Mouse (Mus musculus): Measurements from ENCODE around the gene Wdr74.
A peak's percentile ranks its signal among the peaks of the same experiment; 100 is the strongest.

Wdr74 gene

DNA sequence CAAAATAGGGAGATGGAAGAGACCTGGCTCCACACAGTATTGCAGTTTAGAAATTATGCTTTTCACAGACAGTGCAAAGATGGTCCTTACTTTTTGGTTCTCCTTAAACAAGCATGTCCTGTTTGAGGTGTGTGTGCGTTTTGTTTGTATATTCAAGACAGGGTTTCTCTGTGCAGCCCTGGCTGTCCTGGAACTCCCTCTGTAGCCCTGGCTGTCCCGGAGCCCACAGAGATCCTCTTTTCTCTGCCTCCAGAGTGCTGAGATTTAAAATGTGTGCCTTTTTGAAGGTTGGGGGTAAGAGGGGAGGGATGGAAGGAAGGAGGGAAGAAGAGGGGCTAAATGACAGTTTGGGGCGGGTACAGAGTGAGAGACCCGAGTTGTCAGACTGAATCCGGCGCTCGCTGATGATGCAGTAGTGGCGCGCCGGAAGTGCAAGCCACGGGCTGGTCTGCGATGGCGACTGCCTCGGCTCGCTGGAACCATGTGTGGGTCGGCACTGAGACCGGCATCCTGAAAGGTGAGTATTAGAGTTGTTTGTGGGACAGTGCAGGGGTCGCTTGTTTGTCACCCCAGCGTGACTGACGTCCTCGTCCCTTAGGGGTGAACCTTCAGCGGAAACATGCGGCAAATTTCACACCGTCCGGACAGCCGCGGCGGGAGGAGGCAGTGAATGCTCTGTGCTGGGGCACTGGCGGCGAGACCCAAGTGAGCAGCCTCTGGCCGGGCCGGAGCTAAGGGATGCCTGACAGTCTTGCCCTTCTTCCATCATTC lies at the start of gene Wdr74:
Gene Wdr74 (plus strand): TSS at position 439 of the 771 bp plus-strand sequence.
- DNase-seq (ENCODE audit: low spot score) = peak; percentile 93

DNA sequence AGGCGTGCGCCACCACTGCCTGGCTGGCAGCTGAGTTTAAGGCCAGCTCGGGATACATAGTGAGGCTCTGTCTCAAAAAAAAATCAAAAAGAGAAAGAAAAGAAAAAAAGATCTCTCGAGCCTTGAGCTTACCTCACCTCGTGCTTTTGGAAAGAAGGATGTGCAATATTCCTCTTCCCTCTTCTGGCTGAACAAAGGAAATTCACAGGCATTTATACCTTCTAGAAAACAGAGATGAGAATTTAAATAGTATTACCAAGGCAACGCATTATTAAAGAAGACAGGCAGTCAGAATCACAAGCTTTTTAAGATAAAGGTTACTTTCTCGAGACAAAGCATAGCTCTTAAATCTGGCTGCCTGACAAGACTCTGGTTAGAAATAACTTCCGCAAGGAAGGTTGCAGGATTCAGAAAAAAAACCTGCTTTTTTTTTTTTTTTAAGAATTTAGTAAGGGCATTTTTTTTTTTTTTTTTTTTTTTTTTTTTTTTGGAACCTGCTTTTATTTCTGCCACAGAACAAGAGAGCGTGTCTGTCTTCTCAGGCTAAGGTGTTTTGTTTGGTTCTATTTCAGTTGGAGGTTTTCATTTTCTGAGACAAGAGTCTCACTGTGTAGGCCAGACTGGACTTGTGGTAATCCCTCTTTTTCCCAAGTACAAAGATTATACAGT lies 43.6 kb upstream of the Wdr74 start:
- DNase-seq (ENCODE audit: low spot score) = no peak

DNA sequence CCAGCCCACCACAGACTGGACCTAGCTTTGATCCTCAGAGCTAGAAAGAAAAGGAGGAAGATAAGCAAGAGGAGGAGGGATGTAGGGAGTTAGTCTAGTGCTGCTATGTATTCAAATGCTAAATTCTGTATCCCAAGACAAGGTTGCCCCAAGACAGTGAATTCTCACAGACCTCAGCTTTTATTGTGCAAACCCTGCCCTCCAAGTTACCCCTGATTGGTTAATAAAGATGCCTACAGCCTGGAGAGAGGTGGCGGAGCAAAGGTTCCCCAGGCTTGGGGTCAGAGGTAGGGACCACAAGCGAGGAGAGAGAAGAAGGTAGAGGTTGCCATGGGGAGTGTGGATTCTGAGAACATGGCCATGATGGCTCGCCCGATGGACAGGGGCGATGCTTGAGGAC lies 42.9 kb upstream of the Wdr74 start:
- no peak for DNase-seq (ENCODE audit: low spot score)

DNA sequence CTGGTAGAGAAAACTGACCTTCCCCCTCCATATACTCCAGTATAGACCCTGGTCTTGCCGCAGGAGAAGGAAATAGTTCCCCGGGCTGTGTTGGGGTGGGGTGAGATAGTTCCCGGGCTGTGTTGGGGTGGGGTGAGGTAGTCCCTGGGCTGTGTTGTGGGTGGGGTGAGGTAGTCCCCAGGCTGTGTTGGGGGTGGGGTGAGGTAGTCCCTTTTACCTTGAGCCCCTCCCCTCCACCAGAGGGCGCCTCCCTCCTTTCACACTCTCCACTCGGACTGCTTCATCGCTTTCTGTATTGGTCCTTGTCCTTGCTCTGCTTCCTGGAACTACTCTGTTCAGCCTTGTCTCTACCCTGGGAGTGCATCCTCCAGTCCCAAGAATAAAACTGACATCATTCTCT lies 40.3 kb upstream of the Wdr74 start:
- DNase-seq (ENCODE audit: low spot score) = peak; percentile 79

DNA sequence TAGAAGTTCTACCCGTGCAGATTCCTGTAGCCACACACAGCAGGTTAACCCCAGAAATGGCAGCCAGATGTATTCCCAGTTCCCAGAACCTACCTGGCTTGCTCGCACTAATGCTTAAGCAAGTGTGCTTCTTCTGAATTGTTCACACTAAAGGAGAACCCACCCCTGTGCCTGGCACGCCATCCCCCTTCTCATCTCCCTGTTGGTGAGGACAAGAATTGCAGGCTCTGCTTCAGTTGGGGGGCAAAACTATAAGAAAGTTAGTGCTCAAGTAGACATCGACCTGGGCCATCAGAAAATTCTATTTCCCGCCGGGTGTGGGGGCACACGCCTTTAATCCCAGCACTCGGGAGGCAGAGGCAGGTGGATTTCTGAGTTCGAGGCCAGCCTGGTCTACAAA lies 36.0 kb upstream of the Wdr74 start:
- no peak for DNase-seq (ENCODE audit: low spot score)

DNA sequence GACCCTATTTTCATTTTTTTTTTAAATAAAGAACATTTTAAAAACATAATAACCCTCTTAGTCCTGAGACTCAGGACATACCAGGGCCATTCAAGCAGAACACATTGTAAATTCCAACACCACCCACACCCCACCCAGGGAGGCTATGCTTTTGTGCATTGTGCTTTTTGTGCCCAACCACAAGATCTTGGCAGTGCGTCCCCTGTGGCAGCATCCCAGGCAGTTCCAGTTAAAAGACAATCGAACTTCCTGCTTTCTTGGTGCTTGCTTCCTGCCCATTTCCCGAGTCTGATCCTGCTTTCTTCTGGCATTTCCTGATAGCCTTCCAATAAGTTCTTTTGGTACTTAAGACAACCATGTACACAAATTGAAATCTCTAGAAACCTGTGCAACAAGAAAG lies 33.2 kb upstream of the Wdr74 start:
- peak; percentile 83 for DNase-seq (ENCODE audit: low spot score)

DNA sequence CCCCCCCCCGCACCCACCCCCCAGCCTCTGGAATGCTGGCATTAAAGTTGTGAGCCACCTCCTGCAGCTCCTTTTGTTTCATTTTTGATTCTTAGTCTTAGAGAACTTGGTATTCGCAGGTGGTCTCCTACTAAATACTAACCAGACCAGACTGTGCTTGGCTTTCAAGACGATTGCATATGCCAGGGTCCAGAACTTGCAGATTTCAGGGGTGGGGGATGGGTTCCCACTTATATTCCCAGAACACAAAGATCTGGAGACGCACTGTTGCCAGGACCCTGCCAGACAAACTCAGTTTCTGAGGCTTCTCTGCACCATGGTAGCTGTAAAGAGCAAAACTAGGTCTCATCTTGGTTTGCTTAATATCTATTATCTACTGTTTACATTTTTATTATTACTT lies 32.1 kb upstream of the Wdr74 start:
- DNase-seq (ENCODE audit: low spot score) = no peak

DNA sequence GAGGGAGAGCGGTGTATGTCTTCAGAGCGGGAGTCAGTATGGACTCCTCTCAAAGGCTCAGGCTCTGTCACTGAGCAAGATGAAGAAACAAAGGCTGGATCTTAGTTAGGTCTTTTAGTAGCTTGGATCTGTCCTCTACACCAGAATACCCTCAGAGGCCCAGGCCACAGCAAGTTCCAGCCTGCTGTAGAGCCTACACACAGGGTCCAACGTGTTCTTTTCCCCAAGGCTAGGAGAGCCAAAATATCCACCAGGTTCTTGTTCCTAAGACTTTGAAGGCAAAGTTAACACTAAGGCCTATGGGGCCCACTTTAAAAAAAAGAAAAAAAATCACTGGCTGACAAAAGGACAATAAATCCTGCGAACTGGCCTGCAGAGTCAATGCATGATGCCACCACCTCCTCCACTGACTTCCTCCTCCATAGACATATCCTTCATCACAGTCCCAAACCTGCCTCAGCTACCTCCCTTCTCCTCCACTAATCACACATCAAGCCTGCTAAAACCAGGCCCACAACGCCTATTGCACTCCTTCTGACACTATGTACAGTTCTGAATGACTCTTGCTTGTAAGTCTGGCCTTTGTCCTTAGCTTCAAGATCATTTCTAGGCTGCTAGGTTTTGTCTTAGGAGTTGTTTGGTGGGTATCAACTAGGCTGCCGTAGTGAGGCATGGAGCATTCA lies 30.5 kb upstream of the Wdr74 start:
- DNase-seq (ENCODE audit: low spot score) = no peak

DNA sequence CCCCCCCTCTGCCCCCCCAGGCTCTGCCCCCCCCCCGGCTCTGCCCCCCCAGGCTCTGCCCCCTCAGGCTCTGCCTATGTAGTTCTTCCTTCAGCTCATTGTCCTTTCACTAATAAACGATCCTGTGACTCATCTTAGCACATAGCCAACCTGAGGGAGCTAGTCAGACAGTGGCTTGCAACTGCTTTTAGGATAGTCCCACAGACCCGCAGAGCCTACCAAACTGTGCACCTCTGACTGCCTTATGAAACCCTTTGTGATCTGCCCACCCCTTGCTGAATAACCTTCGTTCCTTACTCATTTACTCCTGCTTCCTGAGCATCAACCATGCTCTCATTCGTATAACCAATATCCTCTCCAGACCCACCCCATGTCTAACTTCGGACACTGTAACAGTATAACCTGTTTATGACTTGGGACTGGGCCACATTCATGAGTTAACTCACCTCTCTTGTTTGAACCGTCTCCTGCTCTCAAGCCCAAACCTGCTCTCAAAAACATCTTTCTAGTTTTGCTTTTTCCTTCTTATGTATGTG lies 29.4 kb upstream of the Wdr74 start:
- DNase-seq (ENCODE audit: low spot score) = no peak

DNA sequence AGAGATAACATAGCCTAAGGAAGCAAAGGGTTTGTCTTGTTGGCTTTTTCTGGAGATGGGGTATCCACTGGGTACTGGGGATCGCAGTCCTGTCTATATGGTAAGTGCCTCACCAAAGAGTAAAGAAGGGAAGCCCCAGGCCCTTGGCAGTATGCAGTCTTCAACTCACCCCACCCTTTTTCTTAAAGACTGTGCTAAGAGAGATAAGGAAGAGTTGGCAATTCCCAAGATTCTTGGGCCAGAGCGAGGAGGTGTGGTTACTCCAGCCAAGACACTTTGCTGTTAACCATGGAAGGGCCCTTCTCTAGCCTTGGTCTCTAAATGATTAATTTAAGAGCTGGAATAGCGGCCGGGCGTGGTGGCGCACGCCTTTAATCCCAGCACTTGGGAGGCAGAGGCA lies 28.7 kb upstream of the Wdr74 start:
- DNase-seq (ENCODE audit: low spot score) = no peak

DNA sequence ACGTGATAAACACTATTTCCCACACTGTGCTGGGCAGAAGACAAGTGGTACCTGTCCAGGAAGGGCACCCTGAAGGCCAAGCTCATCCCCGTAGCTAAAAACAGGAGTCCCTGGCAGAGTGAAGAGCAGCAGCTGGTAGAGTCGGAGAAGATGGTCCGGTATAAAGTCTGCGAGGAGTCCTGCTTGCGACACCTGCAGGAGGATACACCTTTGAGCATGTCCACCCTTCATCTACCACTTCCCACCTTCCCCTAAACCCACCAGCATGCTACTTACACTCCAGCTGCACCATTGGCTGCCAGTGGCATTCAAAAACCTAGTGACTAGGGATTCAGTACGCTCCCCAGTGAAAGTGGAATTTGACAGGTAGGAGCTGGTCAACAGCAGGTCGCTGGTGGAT lies 26.7 kb upstream of the Wdr74 start:
- no peak for DNase-seq (ENCODE audit: low spot score)

DNA sequence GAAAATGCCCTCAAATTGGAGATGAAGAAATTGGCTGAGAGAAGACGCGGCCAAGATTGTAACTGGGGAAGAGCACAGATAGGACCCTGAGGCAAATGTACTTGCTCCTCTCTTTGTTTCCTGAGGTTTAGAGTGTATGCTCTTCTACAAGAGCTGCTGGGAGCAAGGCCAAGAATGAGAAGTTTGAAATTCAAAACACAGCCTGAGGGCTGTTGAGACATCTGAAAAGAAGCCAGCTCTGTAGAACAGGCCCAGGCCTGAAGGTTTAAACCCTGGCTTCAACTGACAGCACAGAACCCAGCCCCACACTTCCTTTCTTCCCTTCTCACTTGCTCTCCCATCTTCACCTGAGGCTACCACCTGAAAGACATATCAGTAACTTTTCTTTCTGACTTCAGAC lies 25.6 kb upstream of the Wdr74 start:
- DNase-seq (ENCODE audit: low spot score) = peak; percentile 60

DNA sequence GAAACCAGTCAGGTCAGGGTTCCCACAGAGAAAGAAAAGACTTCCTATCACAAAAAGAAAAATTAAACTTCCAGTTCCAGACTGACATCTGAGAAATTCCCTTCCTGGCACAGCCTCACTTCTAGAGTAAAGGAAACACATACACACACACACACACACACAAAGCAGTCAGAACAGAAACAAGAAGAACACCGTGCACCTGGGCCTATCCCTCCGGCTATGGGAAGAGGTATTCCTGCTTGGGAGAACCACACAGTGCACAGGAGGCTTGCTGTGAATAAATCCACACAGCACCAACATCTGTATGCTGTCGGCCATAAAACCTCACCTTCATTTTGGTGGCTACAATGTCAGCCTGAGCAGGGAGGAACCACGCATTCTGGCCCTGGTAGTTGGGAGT lies 24.1 kb upstream of the Wdr74 start:
- DNase-seq (ENCODE audit: low spot score) = no peak

DNA sequence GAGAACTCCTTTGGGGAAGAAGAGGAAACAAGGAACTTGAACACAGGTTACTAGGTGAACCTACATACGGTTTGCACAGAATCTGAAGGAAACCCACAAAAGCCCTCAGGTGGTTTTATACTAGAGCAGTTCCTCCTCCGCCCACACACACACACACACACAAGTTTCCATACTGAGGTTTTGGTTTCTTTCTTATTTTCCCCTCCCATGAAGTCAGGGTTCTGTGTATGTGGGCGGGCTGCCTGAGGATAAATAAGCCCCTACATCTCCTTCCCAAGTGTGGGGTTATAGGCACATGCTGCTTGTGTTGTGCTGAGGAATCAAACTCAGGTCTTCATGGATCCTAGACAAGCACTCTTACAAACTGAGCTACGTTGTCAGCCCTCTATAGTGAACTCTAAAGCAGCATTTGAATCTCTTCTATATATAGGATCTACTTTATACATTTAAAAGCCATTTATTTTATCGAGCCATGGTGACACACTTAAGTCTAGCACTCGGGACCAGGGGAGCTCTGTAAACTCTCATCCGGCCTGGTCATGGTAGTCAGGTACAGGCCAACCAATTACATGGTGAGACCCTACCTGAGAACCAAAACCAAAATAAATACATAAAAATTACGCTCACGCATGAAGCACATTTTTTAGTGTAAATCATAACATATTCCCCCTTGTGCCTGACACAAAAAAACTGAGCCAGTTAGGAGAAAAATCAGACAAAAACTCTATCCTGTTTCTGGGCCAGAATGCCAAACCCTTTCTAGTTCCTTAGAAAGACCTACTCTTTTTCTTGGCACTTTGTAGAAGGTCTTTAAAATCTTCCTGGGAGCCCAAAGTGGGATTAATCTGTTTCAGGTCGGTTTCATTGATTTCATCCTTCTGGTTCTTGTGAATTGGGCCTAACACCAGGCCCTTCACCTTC lies 23.4 kb upstream of the Wdr74 start:
- peak; percentile 28 for DNase-seq (ENCODE audit: low spot score)

DNA sequence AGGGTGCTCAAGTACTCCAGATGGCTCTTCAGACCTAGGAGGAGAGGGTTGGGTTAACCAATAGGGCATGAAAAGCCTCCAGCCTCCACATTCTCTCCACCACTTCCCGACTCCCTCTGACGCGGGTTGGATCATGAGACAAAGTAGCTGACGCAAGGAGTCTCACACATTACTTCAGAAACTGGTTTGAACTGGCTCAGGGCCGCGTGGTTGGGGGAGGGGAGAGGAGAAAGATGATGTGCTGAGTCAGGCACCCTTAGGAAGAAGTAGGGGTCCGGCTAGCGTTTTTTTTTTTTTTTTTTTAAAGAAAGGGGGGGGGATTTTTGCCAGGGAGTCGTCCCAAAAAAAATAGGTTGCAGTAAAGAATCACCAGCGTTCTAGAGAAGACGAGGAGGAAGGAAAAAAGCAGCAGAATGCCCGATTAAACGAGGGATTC lies 22.7 kb upstream of the Wdr74 start:
- DNase-seq (ENCODE audit: low spot score) = peak; percentile 92

DNA sequence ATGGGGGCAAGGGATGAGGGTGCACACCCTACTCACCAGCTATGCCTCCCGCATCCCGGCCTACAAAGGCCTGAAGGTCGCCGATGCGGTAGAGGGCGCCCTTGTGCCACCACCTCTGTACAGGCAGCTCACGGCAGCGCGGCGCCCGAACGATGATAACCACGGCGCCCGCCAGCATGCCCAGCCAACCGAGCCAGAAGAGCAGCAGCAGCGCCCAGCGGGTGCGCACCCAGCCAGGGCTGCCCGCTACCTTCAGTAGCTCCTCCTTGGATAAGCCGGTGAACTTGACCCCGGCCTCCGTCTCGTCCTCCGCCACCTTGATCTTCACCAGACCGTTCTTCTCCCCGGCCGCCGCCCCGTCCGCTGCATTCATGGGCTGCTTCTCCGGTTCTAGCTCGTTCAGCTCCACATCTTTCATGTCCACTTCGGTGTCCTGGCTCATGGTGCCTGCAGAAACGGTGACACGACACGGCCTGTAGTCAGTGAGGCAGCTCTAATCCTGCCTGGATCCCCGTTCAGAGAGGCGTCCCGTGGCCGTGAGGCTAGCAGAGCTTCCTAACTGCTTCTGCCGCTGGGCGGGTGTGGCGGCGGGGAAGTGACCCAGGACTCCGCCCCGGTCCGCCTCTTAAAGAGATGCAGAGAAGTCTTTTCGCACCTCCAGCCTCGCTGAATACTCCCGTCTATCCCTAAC lies 22.2 kb upstream of the Wdr74 start:
- peak; percentile 95 for DNase-seq (ENCODE audit: low spot score)

DNA sequence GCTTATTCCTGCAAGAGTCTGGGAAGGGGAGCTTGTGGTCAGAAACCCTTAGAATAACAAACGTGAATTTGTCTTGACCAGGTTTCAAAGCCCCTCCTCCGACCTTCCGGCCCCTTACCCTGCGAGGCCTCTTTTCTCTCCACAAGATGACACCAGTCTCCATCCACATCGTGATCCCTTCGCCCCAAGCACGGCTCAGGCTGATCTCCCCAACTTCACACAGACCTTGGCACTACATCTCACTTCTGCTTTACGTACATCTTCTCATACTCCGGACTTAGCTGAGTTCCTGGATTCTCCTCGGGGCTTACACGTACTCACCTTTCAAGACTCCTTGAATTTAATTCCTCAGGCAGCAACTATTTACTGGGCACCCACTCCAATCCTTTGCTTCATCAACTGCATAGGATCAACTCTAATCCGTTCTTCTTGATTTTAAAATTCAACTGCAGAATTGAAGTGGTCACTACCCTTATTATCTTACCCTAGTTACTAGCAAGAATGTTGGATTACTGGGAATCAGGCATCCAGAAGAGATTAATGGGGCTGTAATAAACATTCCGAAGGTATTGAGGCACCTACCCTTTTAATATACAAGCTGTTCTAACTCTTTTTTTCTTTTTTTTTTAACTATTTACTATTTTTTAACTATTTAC lies 21.5 kb upstream of the Wdr74 start:
- no peak for DNase-seq (ENCODE audit: low spot score)

DNA sequence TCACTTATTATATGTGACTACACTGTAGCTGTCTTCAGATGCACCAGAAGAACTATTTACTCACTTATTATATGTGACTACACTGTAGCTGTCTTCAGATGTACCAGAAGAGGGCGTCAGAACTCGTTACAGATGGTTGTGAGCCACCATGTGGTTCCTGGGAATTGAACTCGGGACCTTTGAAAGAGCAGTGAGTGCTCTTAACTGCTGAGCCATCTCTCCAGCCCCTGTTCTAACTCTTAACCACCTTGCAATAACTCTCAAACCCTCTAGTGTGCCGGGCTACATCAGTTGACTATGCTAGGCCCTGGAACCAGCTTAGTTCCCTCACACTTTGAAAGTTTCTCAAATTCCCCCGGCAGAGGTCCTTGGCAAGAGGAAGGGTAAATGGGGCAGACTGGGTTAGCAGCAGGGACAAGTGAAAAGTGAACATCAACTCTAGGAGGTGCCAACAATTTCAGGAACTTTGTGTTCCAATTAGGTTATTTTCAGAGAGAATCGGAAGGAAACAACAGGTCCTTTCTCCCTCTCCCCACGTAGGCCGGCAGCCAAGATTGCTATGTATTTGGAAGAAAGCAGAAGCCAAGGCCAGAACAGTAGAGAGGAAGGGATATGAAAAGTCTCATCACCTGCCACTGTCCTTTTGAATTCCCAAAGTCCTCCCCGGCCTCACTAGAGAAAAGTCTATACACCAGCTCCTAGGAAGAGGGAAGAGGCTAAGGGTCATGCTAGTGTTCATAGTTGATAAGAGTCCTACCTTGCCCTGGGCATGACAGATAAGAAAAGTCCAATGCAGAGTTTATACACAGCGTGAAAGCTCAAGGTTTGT lies 20.8 kb upstream of the Wdr74 start:
- DNase-seq (ENCODE audit: low spot score) = no peak

DNA sequence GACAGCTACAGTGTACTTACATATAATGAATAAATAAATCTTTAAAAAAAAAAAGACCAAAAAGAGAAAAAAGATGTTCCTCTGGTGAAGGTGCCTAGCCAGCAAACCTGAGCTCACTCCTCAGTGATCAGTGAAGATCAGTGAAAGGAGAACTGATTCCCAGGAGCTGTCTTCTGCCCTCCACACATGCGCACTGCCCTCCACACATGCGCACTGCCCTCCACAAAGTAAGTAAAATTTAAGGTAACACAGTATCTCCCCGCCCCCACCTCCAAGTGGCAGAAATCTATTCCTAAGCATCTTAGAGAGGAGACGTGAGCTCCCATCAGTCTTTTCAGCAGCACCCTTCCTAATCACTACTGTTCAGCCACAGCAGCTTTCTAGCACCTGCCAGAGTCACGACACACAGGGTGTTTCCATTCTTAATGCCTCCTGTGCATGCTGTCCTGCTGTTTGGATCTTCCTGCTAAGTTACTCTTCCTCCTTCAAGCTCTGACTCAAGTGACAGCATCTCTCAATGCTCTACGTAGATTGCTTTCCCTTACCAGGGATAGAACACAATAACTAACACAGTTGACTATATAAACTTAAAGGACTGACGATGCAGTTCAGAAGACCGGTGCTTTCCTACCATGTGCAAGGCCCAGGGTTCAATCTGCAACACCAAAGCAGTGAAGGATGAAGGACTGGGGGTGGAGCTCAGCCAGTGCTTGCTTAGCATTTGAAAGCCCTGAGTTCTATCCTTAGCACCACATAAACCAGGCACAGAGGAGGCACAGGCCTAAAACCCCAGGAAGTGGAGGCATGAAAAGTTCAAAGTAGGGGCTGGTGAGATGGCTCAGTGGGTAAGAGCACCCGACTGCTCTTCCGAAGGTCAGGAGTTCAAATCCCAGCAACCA lies 19.5 kb upstream of the Wdr74 start:
- DNase-seq (ENCODE audit: low spot score) = no peak

All from lung, postnatal 25 days (tissue).